Mouse (Mus musculus) ES-E14 (cell line): ENCODE results near the gene Fars2.

Source experiments
- CHD2 ChIP-seq: IDR thresholded peaks from 2 replicates; pipeline ENCODE4 v1.6.1; 2014; ENCODE audit warnings: mild to moderate bottlenecking, low read depth, low read length, inconsistent platforms
- HCFC1 ChIP-seq: IDR thresholded peaks from 2 replicates; pipeline ENCODE4 v1.6.1; 2012; ENCODE audit warnings: low read length, inconsistent platforms, borderline replicate concordance; ENCODE audit not compliant: insufficient read depth
- MAFK ChIP-seq: IDR thresholded peaks from 2 replicates; pipeline ENCODE4 v1.6.1; 2014; ENCODE audit warnings: mild to moderate bottlenecking, low read depth, low read length, inconsistent platforms; ENCODE audit not compliant: insufficient read depth
- ZNF384 ChIP-seq: IDR thresholded peaks from 2 replicates; pipeline ENCODE4 v1.6.1; 2012; ENCODE audit warnings: low read depth, low read length, inconsistent platforms

DNA sequence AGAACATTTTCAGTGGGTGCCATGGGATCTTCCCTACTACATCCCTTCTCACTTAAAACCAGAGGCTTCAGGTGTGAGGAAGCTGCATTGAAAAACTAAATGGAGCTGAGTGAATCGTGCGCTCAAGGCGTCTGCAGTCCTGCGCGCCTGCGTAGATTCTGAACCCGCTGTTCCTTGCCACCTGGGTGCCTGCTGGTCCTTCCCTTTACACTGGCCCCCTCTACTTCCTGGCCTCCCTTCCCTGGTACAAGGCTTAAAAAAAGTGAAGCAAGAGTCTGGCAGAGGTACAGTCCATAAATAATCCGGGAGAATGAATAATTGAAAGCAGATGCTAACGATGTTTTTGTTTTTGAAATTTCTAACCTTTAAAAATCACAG is 619.4 kb downstream of the Fars2 start:
- TF ChIP-seq MAFK (no peak), CHD2 (no peak), HCFC1 (no peak), ZNF384 (no peak)
